Mouse (Mus musculus) C2C12 (cell line): ENCODE results near the gene 5730455P16Rik.
"Not testable (repeated sequence)": the region's sequence is repeated elsewhere in the genome, so short reads cannot be mapped to it uniquely, and the experiment has no call there.

Source experiments
- CTCF ChIP-seq: IDR thresholded peaks from one replicate; pipeline ENCODE4 v1.5.1; 2011; ENCODE audit not compliant: control insufficient read depth, insufficient read depth, insufficient read length
- MAX ChIP-seq: IDR thresholded peaks from one replicate; pipeline ENCODE4 v1.6.1; 2011; ENCODE audit warnings: mild to moderate bottlenecking, control low read depth
- USF1 ChIP-seq: IDR thresholded peaks from one replicate; pipeline ENCODE4 v1.6.1; 2011; ENCODE audit warnings: low read depth, mild to moderate bottlenecking, control low read depth, moderate library complexity

- not testable (repeated sequence) for TF ChIP-seq USF1, CTCF, MAX
Measured at GRCm38 (mm10) chr11:80378452-80379068, 726 bp upstream of the 5730455P16Rik start.
